Mouse (Mus musculus): Measurements from ENCODE around the gene Odaph.

Odaph gene

GRCm38 (mm10) chr5:91989261-91989660 is 2.0 kb downstream of the Odaph start:
- DNase-seq (ENCODE audit: extremely low spot score, low read depth, low spot score) = no peak

- DNase-seq (ENCODE audit: extremely low spot score, low read depth, low spot score) = no peak
Observed at GRCm38 (mm10) chr5:91991191-91991937, 4.1 kb downstream of the Odaph start.

GRCm38 (mm10) chr5:91993061-91993460 is 5.8 kb downstream of the Odaph start:
- no peak for DNase-seq (ENCODE audit: extremely low spot score, low read depth, low spot score)

- DNase-seq (ENCODE audit: extremely low spot score, low read depth, low spot score) = no peak
Observed at GRCm38 (mm10) chr5:91994546-91994945, 7.3 kb downstream of the Odaph start.

GRCm38 (mm10) chr5:92000770-92001169 is 13.5 kb downstream of the Odaph start:
- no peak for DNase-seq (ENCODE audit: extremely low spot score, low read depth, low spot score)

GRCm38 (mm10) chr5:92003011-92003410 is 15.7 kb downstream of the Odaph start:
- DNase-seq (ENCODE audit: extremely low spot score, low read depth, low spot score) = no peak

GRCm38 (mm10) chr5:92009827-92010226 is 22.6 kb downstream of the Odaph start:
- no peak for DNase-seq (ENCODE audit: extremely low spot score, low read depth, low spot score)

GRCm38 (mm10) chr5:92011756-92012155 is 24.5 kb downstream of the Odaph start:
- DNase-seq (ENCODE audit: extremely low spot score, low read depth, low spot score) = no peak

GRCm38 (mm10) chr5:92019960-92020359 is 32.7 kb downstream of the Odaph start:
- no peak for DNase-seq (ENCODE audit: extremely low spot score, low read depth, low spot score)

GRCm38 (mm10) chr5:92042377-92043348 is 55.4 kb downstream of the Odaph start:
- peak; percentile 44 for DNase-seq (ENCODE audit: extremely low spot score, low read depth, low spot score)

- DNase-seq (ENCODE audit: extremely low spot score, low read depth, low spot score) = no peak
Observed at GRCm38 (mm10) chr5:92043783-92044182, 56.5 kb downstream of the Odaph start, which contains the start of gene Cdkl2. TSS of gene Cdkl2 (minus strand) at chr5:92043883.

Data from hindlimb bud, embryonic 11.5 days (tissue).